Mouse (Mus musculus) kidney, postnatal 36 days (tissue): ENCODE measurements at regions not wholly inside any gene's neighbourhood (a gene's known extent, or its start where the extent isn't known, plus 50 kb on each side); places are given as distances from the start of the nearest gene placed in this dataset.

Source experiments
- DNase-seq, 2 experiments: peaks; one replicate each; pipeline ENCODE4 v3.0.0; 2021 to 2022; ENCODE audit warnings: mixed read lengths in 2 of 2

DNA sequence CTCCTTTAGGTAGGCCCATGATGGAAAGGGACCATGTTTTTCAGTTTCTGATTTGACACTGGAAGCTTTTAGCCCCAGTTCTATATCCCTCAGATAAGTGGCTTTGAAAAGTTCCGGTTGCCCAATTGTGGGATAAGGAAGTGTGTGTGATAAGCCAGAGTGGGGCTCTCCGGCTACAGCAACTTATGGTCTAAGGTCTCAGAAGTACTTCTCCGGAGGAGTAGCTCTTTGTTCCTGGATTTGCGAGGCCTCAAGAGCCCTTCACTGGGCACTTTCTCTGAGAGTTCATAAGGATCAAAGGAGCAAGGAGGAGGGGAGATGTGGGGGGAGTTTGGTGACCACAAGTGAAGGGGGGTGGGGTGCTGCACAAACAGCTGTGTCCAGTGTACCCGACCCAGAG lies 118.3 kb upstream of the Id2 start:
- DNase-seq = no peak

DNA sequence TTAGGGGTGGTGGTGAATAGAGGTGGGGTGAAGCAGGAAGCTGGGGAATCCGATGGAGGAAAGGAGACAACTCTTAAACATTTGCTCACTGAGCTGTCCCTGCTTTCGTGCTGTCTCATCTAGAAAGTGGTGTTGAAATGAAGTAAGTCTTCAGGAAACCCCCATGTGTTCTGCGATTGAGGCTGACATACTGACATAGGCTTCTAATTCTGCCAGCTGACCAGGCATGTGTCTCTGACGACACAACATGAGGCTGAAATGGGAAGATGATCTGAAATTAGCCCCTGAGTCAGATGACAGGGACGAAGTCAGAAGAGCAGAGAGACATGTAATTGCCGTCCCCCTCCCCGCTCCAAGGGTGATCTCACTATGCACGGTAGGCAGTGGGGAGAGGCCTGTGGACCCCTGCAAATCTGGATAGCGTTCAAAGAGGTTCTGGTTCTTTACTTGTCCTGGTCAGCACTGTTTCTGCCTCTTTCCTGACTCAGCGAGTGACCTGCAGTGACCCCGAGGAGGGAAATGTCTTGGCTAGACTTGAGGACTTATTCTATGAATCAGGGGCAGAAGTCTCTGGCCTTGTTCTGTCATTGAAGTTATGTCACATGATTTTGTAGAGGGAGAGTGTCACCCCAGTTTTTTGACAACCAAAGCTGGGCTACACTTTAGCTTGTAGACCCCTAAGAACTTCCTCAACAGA lies 117.0 kb upstream of the Id2 start:
- peak; percentile 55 to 75 for DNase-seq

DNA sequence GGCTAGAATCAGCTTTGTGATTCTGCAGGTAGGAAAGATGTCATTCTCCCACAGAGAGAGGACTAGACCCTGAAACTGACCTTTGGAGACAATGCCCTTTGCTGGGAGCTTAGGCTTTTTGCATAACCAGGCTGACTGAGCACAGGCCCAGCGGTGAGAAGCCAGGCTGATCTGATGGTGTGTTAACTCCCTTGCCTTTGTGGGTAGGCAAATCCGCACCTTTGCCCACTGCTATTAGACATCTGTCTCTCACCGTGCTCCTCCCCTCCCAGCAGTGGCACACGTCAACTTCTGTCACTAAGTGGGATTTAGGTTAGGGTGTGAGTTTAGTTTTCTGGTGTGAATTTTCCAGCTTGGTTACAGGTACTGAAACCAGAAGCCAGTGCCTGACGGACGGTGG lies 114.4 kb upstream of the Id2 start:
- DNase-seq = peak in 1 of 2 experiments; percentile 31

DNA sequence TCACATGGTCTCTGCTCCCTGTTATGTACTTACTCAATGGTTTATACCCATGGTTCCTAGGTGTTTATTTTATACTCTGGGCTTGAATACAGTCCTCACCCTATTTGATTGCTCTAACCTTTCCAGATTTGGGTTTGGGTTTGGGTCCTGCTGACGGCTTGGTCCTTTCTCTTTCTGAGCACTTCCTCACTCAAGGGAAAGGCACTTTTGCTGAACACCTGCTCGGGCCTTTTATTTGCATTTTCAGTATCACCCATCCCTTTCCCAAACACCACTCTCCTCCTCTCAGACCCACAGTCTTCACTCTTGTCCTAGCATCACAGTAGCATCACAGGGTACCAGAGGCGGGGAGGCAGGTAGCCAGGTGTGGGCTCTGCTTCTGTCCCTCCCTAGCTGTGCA lies 113.7 kb upstream of the Id2 start:
- DNase-seq = no peak

DNA sequence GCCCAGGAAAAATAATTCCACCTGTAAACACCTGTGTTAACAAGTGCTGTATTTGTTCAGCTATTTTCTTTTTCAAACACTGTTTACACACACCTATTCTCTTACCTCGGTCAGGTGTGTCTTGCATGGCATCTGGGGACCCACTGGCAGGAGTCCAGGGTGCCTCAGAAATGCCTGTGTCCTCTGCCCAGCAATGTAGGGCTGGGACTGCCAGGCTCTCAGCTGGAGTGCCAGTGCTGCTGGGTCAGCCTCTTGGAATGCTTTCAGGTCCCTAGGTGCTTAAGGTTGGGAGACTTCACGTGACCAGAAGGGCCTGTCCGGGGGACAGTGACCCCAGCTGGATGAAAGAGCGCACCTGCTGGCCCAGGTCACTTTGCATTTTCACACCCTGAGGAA lies 112.4 kb upstream of the Id2 start:
- peak; percentile 85 to 87 for DNase-seq

DNA sequence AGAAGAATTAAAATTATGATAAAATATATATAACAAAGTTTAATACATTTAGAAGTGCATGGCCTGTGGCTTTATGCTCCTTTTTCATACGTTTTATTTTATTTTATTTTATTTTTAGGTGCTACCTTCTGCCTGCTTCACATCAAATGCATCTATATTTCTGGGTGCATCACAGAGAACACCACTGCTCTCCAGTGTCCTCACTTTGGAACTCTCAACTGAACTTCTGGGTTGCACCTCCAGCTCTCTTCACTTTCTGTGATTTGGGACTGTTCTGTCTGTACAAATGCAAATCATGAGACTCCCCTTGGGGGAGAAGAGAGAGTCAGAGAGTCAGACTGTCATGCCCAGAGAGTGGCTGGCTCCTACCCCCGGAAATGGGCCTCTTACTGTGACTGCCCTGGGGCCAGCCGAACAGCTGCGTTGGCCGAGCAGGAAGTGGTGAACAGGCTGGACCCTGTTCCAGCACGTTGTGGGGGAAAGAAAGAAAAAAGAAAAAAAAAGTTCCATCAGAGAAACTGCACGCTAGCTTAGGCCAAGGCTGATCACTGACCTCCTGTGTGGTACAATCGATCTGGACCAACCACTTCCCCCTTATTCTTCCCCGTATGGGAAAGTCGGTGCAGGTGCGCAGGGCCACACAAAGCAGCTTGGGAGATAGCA lies 111.9 kb upstream of the Id2 start:
- DNase-seq = peak; percentile 28 to 59

DNA sequence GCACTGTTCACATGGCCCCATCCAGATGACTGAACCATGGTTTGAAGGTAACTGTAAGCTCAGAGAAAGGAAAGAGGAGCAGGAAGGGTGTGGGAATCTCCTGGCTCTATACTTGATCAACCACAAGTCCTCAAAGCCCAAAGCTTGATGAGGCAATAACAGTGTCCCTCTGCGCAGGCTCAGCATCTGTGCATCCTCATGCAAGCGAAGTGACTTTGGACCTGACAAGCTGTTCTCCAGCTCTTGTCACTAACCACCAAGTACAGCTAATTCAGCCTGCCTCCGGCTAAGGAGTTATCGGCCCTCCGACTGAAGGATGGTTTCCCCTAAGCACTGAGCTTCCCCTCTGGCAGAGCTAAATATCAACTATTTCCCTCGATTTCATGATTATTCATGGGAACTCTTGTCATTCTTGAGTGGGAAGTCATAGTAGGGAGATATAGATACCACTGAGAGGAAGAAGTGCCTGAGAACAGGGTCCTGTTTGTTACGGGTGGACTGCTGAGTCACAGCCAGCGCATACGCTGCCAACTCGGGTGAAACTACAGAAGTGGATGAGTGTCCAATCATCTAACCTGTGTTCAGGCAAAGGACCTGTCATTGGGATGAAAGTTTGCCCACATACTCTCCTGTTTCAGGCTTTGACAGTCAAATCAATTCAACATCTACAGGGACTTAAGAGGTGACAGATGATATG lies 106.6 kb upstream of the Id2 start:
- DNase-seq = no peak

DNA sequence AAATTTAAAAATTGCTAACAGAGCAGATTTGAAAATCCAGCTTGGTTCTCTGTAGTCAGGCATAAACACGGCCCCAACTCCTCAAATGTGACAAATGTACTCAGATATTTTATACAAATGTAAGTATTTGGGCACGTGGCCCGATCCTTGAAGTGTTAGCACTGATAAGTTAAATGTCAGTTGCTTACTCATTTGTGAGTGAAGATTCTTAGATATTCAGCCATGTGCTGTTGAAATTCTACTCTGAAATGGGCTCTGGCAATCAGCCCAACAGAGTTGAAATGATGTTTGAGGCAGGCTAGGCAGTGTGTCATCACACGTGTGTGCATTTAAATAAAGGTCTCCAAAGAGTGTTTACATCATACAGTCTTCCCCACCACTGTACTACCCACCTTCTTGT lies 103.2 kb upstream of the Id2 start:
- DNase-seq = no peak

DNA sequence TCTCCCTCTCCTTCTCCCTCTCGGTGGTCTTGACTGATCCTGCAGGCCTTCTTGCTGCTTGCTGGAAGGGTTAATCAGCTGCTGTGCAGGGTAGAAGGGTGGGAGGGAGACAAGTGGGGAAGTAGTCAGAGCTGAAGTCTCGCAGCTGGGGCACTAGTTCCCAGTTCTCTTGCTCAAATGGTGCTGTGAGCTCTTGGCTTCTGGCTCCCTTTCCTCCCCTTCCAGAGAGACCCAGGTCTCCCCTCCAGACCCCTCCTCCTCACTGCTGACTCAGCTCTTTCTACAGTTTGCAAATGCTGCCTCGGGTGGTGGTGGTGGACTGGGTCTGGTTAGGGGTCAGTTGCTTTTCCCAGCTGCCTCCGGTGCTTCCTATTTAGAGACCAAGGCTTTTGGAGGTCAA lies 100.8 kb upstream of the Id2 start:
- no peak for DNase-seq

DNA sequence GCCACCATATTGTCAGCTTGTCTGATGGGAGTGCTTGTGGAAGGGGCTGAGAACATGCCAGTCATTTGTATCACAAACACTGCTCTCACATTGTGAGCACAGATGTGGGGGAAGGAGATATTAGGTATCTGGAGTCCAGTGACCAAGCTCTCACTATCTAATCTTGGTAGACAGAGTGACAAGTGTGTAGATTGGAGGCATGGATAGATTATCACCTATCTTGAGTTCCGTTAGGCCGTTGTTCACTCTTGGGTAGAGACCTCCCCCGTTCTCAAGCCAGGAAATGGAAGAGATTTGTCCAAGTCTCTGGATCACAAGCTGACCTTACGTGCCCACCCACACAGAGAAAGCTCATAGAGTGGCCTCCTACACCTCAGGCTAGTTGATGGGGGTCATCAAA lies 99.1 kb upstream of the Id2 start:
- no peak for DNase-seq

DNA sequence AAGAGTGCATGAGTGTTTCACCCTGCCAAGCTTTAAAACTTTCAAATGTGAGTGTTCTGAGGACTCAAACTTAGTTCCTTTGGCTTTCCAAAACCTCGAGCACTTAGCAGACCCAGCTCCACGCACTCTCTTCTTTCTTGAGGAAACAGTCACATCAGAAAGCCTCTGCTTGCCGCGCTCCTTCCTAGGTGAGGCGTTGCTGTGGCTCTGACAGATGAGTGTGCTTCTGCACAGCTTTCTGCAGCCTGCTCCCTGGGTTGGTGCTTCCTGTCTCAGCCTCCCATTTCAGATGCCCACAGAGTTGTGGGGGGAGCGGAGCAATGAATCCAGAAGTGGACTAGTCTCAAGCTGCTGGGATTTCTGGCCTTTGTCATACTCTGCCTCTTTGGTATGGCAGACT lies 95.3 kb upstream of the Id2 start:
- no peak for DNase-seq

DNA sequence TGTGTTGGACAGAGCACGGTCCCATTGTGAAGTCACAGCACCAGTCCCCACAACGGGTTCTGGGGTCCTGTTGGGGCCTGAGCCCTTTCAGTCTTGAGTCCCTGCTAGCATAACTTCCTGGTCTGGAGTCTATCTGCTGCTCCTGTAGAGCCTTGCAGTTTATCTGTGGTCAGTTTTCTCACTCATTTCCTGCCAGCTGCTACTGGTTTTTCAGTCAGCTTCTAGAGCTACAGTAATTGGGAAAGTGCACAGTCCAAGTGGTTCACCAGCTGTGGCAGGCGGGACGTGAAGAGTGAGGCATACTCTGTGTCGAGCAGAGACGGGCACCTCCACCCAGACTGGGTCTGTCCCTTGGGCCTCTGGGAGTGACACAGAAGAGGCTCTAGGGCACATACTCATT lies 93.4 kb upstream of the Id2 start:
- peak in 1 of 2 experiments; percentile 28 for DNase-seq

DNA sequence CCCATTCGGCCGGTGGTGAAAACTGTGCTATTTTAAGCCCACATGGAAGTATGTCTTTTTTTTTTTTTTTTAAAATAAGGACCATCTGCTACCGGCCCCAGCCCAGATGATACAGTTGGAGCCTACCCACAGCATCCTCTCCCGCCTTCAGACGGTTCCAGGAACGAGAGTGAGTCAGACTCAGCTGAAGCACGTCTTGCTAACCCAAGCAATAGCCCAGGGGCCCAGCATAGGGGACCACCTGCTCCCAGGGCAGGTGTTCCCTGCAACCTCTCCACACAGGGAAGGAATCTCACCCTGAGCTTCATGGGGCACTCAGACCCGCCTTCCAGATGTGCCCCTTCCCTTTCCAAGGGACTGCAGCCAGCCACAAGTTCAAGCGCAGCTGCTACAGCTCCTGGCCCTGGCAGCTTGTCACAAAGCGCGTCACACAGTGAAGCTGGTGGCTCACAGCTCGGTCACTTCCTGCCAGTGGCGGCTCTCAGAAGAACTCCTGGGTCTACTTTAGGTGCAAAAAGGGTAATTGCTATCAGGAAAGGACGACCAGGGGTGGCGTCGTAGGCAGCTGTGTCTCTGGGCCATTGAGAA lies 92.3 kb upstream of the Id2 start:
- DNase-seq = no peak

DNA sequence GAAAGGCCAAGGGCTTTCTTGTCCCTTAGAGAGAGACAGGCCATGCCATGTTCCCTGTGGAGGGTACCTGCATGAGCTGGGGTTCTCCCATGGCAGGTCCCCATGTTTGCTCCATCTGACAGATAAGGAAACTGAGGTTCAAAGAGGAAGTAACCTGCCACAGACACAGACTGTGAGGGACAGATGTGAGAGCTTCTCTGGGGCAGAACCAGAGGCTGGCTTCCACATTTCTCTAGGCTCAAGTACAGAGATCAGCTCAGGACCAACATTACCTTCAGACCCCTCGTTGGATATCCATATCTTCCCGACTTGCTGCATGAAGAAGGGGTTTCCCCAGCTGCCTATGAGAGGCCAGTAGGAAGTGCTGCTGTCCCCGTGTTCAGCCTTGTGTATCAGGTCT lies 91.6 kb upstream of the Id2 start:
- no peak for DNase-seq

DNA sequence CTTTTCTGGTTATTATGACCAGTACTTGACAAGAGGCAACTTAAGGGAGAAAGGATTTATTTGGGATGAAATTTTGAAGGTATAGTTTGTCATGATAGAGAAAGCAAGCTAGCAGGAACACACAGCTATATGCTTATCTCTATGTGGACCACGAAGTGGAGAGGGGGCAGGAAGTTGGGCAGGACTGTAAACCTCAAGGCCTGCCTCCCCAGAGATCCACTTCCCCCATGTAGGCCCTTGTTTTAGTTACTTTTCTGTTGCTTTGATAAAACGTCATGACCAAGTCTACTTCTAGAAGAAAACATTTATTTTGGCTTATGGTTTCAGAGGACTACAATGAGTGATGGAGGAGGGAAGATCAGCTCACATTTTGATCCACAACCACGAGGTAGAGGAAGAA lies 90.3 kb upstream of the Id2 start:
- DNase-seq = no peak

DNA sequence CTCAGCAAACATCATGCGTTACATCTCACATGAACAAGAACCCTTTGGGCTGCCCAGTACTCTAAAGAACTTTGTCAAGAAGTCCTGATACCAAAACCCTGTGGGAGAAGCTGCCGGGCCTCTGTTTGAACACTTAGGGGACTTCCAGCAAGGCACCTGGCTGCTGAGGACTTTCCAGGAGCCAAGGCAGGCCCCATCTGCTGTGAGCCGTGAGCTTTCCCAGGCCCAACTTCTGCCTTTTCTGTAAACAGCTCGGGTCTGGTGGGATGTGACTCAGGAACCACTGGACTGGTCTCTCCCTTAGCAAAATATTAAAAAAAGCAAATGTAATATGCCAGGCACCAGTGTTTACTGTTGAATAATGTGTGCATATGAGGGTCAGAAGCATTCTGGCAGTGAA lies 85.7 kb upstream of the Id2 start:
- DNase-seq = no peak

DNA sequence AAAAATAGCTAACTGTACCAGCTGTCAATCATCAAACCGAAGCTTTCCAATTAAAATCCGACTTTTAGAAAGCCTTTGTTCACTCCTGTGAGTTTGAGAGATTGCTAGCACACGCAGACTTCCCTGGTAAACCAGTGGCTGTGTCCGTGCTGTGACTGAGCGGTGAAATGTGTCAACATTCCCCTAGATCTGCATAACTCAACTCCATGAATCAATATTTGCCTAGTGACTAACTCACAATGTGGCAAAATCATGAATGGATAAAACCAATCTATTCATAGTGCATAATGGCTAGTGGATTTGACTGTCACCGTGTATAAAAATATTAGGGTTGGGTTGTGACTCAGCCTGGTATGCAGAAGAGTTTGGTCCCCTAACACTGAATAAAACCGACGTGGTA lies 84.4 kb upstream of the Id2 start:
- no peak for DNase-seq

DNA sequence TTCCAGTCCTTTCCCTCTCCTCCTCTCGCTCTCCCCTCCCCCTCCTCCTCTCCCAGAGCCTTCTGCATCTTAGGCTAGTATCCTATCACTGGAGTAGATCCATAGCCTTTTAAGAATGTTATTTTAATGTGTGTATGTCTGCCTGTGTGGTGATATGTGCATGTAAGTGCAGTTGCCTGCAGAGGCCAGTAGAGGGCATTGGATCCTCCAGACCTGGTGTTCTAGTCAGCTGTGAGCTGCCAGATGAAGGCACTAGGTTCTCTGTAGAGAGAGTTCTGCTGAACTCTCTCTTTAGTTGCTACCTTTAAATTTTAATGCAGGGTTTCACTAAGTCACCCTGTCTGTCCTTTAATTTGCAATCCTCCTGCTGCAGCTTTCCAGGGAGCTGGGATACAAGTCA lies 83.9 kb upstream of the Id2 start:
- no peak for DNase-seq

DNA sequence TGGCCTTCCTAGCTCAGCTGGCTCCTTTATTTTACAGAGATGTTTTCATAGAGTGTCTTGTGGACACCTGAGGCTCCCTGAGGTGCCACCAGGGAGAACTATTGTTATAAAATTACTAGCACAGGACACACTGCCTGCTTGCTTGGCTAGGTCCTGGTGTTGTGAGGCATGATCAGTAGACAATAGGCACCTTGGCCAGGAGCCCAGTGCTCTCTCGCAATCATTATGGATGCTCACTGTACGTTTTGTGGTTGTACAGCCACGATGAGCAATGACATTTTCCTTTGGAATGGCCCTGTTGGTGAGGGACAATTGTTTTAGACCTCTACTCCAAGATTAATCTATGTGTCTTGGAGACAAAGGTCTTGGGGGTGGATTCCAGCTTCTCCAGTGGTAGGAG lies 83.3 kb upstream of the Id2 start:
- DNase-seq = no peak

DNA sequence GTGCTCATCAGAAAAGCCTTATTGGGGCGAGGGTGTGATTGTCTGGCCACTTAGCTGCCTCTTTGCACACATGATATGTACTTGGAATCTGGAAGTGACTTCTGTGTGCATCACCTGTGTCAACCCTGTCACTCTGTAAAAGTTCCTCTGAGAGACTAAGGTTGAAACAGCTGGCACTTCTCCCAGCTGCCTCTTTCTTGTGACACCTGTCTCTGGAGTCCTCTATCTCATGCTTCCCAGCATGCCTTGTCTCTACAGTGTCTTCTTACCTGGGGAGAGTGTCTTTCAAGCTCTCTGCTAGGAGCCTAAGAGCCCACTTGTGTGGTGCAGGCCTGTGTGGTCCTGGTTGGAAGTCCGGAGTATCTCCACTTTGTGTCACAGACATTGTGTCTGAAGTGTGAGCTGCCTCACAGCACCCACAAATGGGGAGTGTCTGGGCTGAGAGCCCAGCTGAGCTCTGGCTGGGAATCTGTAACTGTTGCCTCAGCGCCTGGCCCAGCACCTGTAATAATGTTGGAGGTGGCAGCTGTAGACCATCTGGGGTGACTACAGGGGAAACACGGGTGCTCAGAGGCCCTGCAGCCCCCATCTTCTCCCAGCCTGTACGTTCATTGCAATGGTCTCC lies 81.7 kb upstream of the Id2 start:
- no peak for DNase-seq

DNA sequence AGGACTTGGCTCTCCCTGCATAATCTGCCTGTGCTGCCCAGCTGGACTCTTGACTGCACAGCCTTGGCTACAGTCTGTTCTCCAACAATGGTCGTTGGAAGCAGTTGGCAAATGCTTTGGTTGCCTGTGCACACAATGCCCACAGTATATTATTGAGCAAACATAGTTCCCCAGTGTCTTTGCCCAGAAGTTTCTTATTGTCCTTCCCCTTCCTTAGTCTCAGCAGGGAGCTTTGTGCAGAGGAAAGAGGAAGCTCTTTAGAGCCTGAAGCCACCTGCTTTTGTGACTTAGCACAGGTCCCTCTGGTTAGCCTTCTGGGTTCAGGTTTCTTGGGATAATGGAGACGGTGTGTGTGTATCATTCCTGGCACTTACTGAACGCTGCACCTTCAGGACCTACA lies 80.9 kb upstream of the Id2 start:
- DNase-seq = no peak

DNA sequence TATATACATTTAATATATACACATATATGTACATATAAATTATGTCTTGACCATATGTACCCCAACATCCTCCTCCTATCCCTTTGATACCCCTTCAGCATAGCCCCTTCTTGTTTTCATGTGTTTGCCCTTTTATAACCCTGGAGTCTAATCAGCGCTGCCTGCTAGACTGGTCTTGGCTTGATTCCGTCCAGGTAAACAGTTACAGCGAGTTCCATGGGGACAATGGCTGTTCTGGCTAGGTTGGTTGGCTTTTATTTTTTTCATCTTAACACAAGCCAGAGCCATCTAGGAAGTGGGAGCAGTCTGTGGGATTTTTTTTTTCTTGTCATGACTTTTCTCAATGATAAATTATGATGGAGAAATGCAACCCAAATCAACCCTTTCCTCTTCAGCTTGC lies 79.6 kb upstream of the Id2 start:
- DNase-seq = no peak

DNA sequence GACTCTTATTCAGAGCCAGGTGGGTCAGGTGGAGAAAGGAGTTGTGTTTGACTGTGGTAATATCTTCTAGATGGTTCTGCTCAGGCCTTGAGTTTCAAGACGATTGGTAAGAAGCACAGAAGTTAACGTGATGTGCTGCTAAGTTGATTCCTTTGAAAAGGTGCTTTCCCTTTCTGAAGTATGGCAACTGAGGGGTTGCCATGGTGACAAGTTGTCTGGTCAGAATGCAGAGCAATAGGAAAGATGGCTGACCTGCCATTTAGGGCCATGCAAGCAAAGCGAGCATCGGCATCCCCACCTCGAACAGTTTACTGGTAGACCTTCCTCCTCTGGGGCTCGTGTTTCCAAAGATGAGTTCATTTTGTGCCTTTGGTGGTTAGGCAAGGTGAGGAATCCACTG lies 76.1 kb upstream of the Id2 start:
- DNase-seq = no peak

DNA sequence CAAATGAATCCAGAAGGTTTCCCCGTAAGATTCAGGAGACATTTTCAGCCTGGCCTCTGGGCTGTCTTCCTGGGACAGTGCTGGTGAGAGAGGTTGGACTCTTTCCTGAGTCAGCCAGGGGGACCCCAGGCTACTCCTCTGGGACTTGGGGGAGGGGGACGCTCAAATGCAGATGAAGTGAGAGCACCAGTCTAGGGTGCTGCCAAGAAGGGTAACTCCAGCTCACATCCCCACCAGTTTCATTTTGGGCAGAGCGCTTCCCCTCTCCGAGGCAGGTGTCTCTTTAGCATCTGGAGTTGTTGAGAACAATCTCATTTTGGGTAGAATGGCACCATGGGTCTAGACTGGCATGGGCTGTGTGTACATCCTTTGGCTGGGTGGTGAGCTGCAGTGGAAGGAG lies 75.5 kb upstream of the Id2 start:
- DNase-seq = no peak
